Mouse (Mus musculus) MEL (cell line): ENCODE results near the gene Acly.
"Not testable (repeated sequence)": the region's sequence is repeated elsewhere in the genome, so short reads cannot be mapped to it uniquely, and the experiment has no call there.

ENCODE experiments used
- CTCF ChIP-seq, 3 experiments: IDR thresholded peaks in 2 of 3; conservative IDR thresholded peaks in 1 of 3; 2 replicates each; pipeline ENCODE4 v1.5.1; 2011 to 2012; ENCODE audit warnings: low read length in 3 of 3, low read depth in 2 of 3, mild to moderate bottlenecking in 2 of 3, improper control_type of control experiment in 1 of 3, inconsistent platforms in 1 of 3, mixed read lengths in 1 of 3, moderate library complexity in 1 of 3; ENCODE audit not compliant: control insufficient read depth in 1 of 3, insufficient read depth in 1 of 3, poor library complexity in 1 of 3, severe bottlenecking in 1 of 3
- EP300 ChIP-seq, 2 experiments: IDR thresholded peaks; 2 replicates each; pipeline ENCODE4 v1.6.1; 2011; ENCODE audit warnings: improper control_type of control experiment in 2 of 2, low read length in 2 of 2, low read depth in 1 of 2, mild to moderate bottlenecking in 1 of 2
- ETS1 ChIP-seq: IDR thresholded peaks from 2 replicates; pipeline ENCODE4 v1.6.1; 2012; ENCODE audit warnings: low read depth, mild to moderate bottlenecking, inconsistent platforms, low read length, improper control_type of control experiment, moderate library complexity
- MEF2A ChIP-seq: IDR thresholded peaks from 2 replicates; pipeline ENCODE4 v1.6.1; 2014; ENCODE audit warnings: low read depth, mild to moderate bottlenecking, inconsistent platforms, low read length, improper control_type of control experiment; ENCODE audit not compliant: poor library complexity, insufficient replicate concordance, severe bottlenecking; ENCODE audit errors: extremely low read depth
- MYC ChIP-seq: IDR thresholded peaks from 2 replicates; pipeline ENCODE4 v1.6.1; 2011; ENCODE audit warnings: low read depth, mild to moderate bottlenecking, low read length, improper control_type of control experiment, moderate library complexity
- NELFE ChIP-seq: IDR thresholded peaks from 2 replicates; pipeline ENCODE4 v1.6.1; 2011; ENCODE audit warnings: low read depth, low read length, improper control_type of control experiment
- POLR2A ChIP-seq, 2 experiments: IDR thresholded peaks; 2 replicates each; pipeline ENCODE4 v1.6.1; 2011 to 2012; ENCODE audit warnings: low read length in 2 of 2, mild to moderate bottlenecking in 2 of 2, control low read depth in 1 of 2, improper control_type of control experiment in 1 of 2, low read depth in 1 of 2, moderate library complexity in 1 of 2; ENCODE audit not compliant: control insufficient read depth in 1 of 2, insufficient read depth in 1 of 2, poor library complexity in 1 of 2

- not testable (repeated sequence) for TF ChIP-seq EP300 (IDR thresholded peaks at IDR 0.05; ENCODE audit: low read depth in 1 of 2, low read length in 2 of 2); CTCF (IDR thresholded peaks at IDR 0.05 in 2 of 3, conservative IDR thresholded peaks at IDR 0.05 in 1 of 3; ENCODE audit: control insufficient read depth in 1 of 3, insufficient read depth in 1 of 3, low read depth in 2 of 3, low read length in 3 of 3, poor library complexity in 1 of 3, severe bottlenecking in 1 of 3); MEF2A; MYC; NELFE; POLR2A (IDR thresholded peaks at IDR 0.05; ENCODE audit: control insufficient read depth in 1 of 2, insufficient read depth in 1 of 2, low read depth in 1 of 2, low read length in 2 of 2, poor library complexity in 1 of 2); ETS1
These were observed 7.0 kb upstream of the Acly start for GRCm38 (mm10) chr11:100534821-100535220.
